Mouse (Mus musculus) erythroblast, embryonic 14.5 days (primary cell): ENCODE results near the gene Efna3. TPM values are rescaled to one million over a fixed set of nuclear protein-coding genes. Genes with fewer than 3 reads are reported as not detected.

Experiments
- H3K27me3 ChIP-seq: 2 replicates; pipeline ENCODE4 v1.6.1; 2012; ENCODE audit warnings: inconsistent platforms; ENCODE audit not compliant: control insufficient read depth
- H3K36me3 ChIP-seq: 2 replicates; pipeline ENCODE4 v1.6.1; 2012; ENCODE audit warnings: mild to moderate bottlenecking, inconsistent platforms; ENCODE audit not compliant: control insufficient read depth
- H3K4me1 ChIP-seq: 2 replicates; pipeline ENCODE4 v1.6.1; 2012; ENCODE audit warnings: inconsistent platforms; ENCODE audit not compliant: control insufficient read depth
- H3K4me3 ChIP-seq: replicated peaks from 2 replicates; pipeline ENCODE3; 2012; ENCODE audit warnings: moderate library complexity, mild to moderate bottlenecking, inconsistent platforms
- H3K9me3 ChIP-seq: 2 replicates; pipeline ENCODE4 v1.6.1; 2012; ENCODE audit warnings: low read length, inconsistent platforms, mixed read lengths; ENCODE audit not compliant: control insufficient read depth
- GATA1 ChIP-seq: IDR thresholded peaks from 2 replicates; pipeline ENCODE4 v1.6.1; 2012; ENCODE audit warnings: low read length, inconsistent platforms, mixed read lengths
- TAL1 ChIP-seq: IDR thresholded peaks from 3 replicates; pipeline ENCODE4 v1.6.1; 2012; ENCODE audit warnings: low read length, inconsistent platforms, mixed read lengths
- polyA plus RNA-seq: library from polyadenylated mRNA; stranded (reverse); fragments of >175 nt; gene quantifications from 2 replicates; pipeline ENCODE4 v1.2.3, GENCODE M21; 2012

Efna3 gene
- not detected in 2 replicates for polyA plus RNA-seq

- no peak for TF ChIP-seq GATA1
- no peak for TF ChIP-seq TAL1
- Histone ChIP-seq H3K4me1 (peaks cover 10% of the 10 kb centered on the region), H3K4me3 (no peak within 1 kb of the TSS), H3K9me3 (peaks cover 10% of the 10 kb centered on the region; the same call in 1 of the 2 replicates), H3K27me3 (peaks cover 83% of the 10 kb centered on the region), H3K36me3 (no peaks in the 10 kb centered on the region)
These were observed at the start of gene Efna3 for GRCm38 (mm10) chr3:89322514-89323165. Efna3 (minus strand) TSS chr3:89322965.

GRCm38 (mm10) chr3:89367338-89367737, 44.6 kb upstream of the Efna3 start:
- TF ChIP-seq TAL1, result no peak
- TF ChIP-seq GATA1, result no peak
- Histone ChIP-seq H3K4me3 (no peak overlapping the region), H3K9me3 (no peaks in the 10 kb centered on the region), H3K27me3 (no peaks in the 10 kb centered on the region), H3K4me1 (no peaks in the 10 kb centered on the region; the same call in 1 of the 2 replicates), H3K36me3 (no peaks in the 10 kb centered on the region)

- no peak for TF ChIP-seq GATA1
- no peak for TF ChIP-seq TAL1
- no peaks in the 10 kb centered on the region for H3K36me3 ChIP-seq
- H3K4me1 ChIP-seq, result no peaks in the 10 kb centered on the region; the same call in 1 of the 2 replicates
- no peak overlapping the region for H3K4me3 ChIP-seq
- H3K9me3 ChIP-seq, result no peaks in the 10 kb centered on the region
- H3K27me3 ChIP-seq, result no peaks in the 10 kb centered on the region
These were observed 43.0 kb upstream of the Efna3 start for GRCm38 (mm10) chr3:89365486-89366414.

GRCm38 (mm10) chr3:89365153-89365485, 42.4 kb upstream of the Efna3 start, which contains the start of gene Dcst1:
Dcst1 (minus strand) TSS chr3:89365253.
- TF ChIP-seq GATA1 (no peak), TAL1 (no peak)
- H3K4me3 ChIP-seq, result no peak within 1 kb of the TSS
- no peaks in the 10 kb centered on the region for H3K4me1 ChIP-seq
- peaks cover 2% of the 10 kb centered on the region; the same call in 1 of the 2 replicates for H3K27me3 ChIP-seq
- H3K9me3 ChIP-seq, result no peaks in the 10 kb centered on the region
- H3K36me3 ChIP-seq, result no peaks in the 10 kb centered on the region

GRCm38 (mm10) chr3:89364631-89365030, 41.9 kb upstream of the Efna3 start:
- Histone ChIP-seq H3K9me3 (no peaks in the 10 kb centered on the region), H3K27me3 (peaks cover 2% of the 10 kb centered on the region; the same call in 1 of the 2 replicates), H3K36me3 (no peaks in the 10 kb centered on the region), H3K4me3 (no peak overlapping the region), H3K4me1 (no peaks in the 10 kb centered on the region)
- TF ChIP-seq GATA1, result no peak
- no peak for TF ChIP-seq TAL1

GRCm38 (mm10) chr3:89361675-89362074, 38.9 kb upstream of the Efna3 start, which contains the start of gene Dcst2:
Dcst2 (plus strand) TSS chr3:89361975.
- Histone ChIP-seq H3K4me3 (no peak within 1 kb of the TSS), H3K9me3 (no peaks in the 10 kb centered on the region), H3K4me1 (no peaks in the 10 kb centered on the region), H3K36me3 (no peaks in the 10 kb centered on the region), H3K27me3 (peaks cover 2% of the 10 kb centered on the region; the same call in 1 of the 2 replicates)
- no peak for TF ChIP-seq GATA1
- no peak for TF ChIP-seq TAL1

GRCm38 (mm10) chr3:89360237-89360636, 37.5 kb upstream of the Efna3 start:
- Histone ChIP-seq H3K4me3 (no peak overlapping the region), H3K9me3 (no peaks in the 10 kb centered on the region), H3K4me1 (no peaks in the 10 kb centered on the region), H3K36me3 (no peaks in the 10 kb centered on the region), H3K27me3 (peaks cover 5% of the 10 kb centered on the region)
- no peak for TF ChIP-seq TAL1
- TF ChIP-seq GATA1, result no peak

- H3K4me1 ChIP-seq, result no peaks in the 10 kb centered on the region
- H3K4me3 ChIP-seq, result no peak overlapping the region
- H3K9me3 ChIP-seq, result no peaks in the 10 kb centered on the region
- H3K36me3 ChIP-seq, result no peaks in the 10 kb centered on the region
- H3K27me3 ChIP-seq, result peaks cover 5% of the 10 kb centered on the region
- TF ChIP-seq TAL1 (no peak), GATA1 (no peak)
These were observed 36.9 kb upstream of the Efna3 start for GRCm38 (mm10) chr3:89359630-89360029.

- H3K9me3 ChIP-seq, result no peaks in the 10 kb centered on the region
- no peak overlapping the region for H3K4me3 ChIP-seq
- TF ChIP-seq TAL1 (no peak), GATA1 (no peak)
- peaks cover 4% of the 10 kb centered on the region for H3K4me1 ChIP-seq
- H3K27me3 ChIP-seq, result peaks cover 33% of the 10 kb centered on the region
- no peaks in the 10 kb centered on the region for H3K36me3 ChIP-seq
These were observed 33.3 kb upstream of the Efna3 start for GRCm38 (mm10) chr3:89356029-89356428.
